Mouse (Mus musculus) heart, adult 8-10 months (tissue): ENCODE data around the gene Fam214a. TPM values are rescaled to one million over a fixed set of nuclear protein-coding genes. Genes with fewer than 3 reads are reported as not detected.
"Not testable (repeated sequence)": the region's sequence is repeated elsewhere in the genome, so short reads cannot be mapped to it uniquely, and the experiment has no call there.

Experiments
- DNase-seq: peaks from one replicate; pipeline ENCODE4 v3.0.0; 2022; ENCODE audit warnings: low spot score
- total RNA-seq, 4 experiments: library from RNA; stranded (reverse); gene quantifications; 2 replicates each; pipeline ENCODE4 v1.2.4; 2022

Gene Fam214a
- total RNA-seq, 4 experiments from 2014 or later, result 20.6 to 41.9 (median 32.7) TPM

GRCm38 (mm10) chr9:74979371-74979770 lies 26.7 kb downstream of the Fam214a start:
- no peak for DNase-seq

- DNase-seq, result peak; percentile 47
These were observed 27.2 kb downstream of the Fam214a start for GRCm38 (mm10) chr9:74979866-74980265.

GRCm38 (mm10) chr9:74981663-74982111 lies 29.0 kb downstream of the Fam214a start:
- DNase-seq, result no peak

- no peak for DNase-seq
These were observed 29.5 kb downstream of the Fam214a start for GRCm38 (mm10) chr9:74982193-74982592.

- DNase-seq, result not testable (repeated sequence)
These were observed 30.0 kb downstream of the Fam214a start for GRCm38 (mm10) chr9:74982722-74983121.

- DNase-seq, result no peak
These were observed 32.6 kb downstream of the Fam214a start for GRCm38 (mm10) chr9:74985173-74985715.

- no peak for DNase-seq
These were observed 33.1 kb downstream of the Fam214a start for GRCm38 (mm10) chr9:74985770-74986169.

- no peak for DNase-seq
These were observed 36.3 kb downstream of the Fam214a start for GRCm38 (mm10) chr9:74988893-74989460.

- DNase-seq, result no peak
These were observed 37.3 kb downstream of the Fam214a start for GRCm38 (mm10) chr9:74989990-74990389.

- DNase-seq, result no peak
These were observed 42.0 kb downstream of the Fam214a start for GRCm38 (mm10) chr9:74994611-74995257.

- DNase-seq, result no peak
These were observed 43.7 kb downstream of the Fam214a start for GRCm38 (mm10) chr9:74996349-74996748.

GRCm38 (mm10) chr9:74997976-74998375 lies 45.3 kb downstream of the Fam214a start:
- no peak for DNase-seq

- DNase-seq, result no peak
These were observed 48.3 kb downstream of the Fam214a start for GRCm38 (mm10) chr9:75001006-75001405.

GRCm38 (mm10) chr9:75001611-75002204 lies 49.0 kb downstream of the Fam214a start:
- peak; percentile 65 for DNase-seq

- no peak for DNase-seq
These were observed 49.6 kb downstream of the Fam214a start for GRCm38 (mm10) chr9:75002262-75002661.

- DNase-seq, result no peak
These were observed 51.5 kb downstream of the Fam214a start for GRCm38 (mm10) chr9:75004203-75004602.

GRCm38 (mm10) chr9:75016591-75016990 lies 63.9 kb downstream of the Fam214a start:
- no peak for DNase-seq

- DNase-seq, result no peak
These were observed 66.5 kb downstream of the Fam214a start for GRCm38 (mm10) chr9:75019181-75019580.

GRCm38 (mm10) chr9:75019592-75019991 lies 66.9 kb downstream of the Fam214a start:
- no peak for DNase-seq

- DNase-seq, result no peak
These were observed 67.9 kb downstream of the Fam214a start for GRCm38 (mm10) chr9:75020561-75020960.

- DNase-seq, result no peak
These were observed 69.9 kb downstream of the Fam214a start for GRCm38 (mm10) chr9:75022546-75022945.

- DNase-seq, result no peak
These were observed 70.6 kb downstream of the Fam214a start for GRCm38 (mm10) chr9:75023150-75023894.
